Mouse (Mus musculus): ENCODE measurements around the gene Ctcf. TPM values are rescaled to one million over a fixed set of nuclear protein-coding genes. Genes with fewer than 3 reads are reported as not detected.
"Not testable (repeated sequence)": the region's sequence is repeated elsewhere in the genome, so short reads cannot be mapped to it uniquely, and the experiment has no call there.

The Ctcf gene
- 150 and 152 TPM in 2 replicates for polyA plus RNA-seq (2015; fragmentation: Nextera tagmentation; extraction: Ambion mirVana)

- Histone ChIP-seq H3K36me3 (no peaks in the 10 kb centered on the region), H3K4me3 (peak within 1 kb of the TSS; percentile 93), H3K27me3 (no peaks in the 10 kb centered on the region), H3K4me1 (peaks cover 43% of the 10 kb centered on the region), H3K9ac (replicated peaks) (peak within 1 kb of the TSS; percentile 98), H3K27ac (replicated peaks) (peak within 1 kb of the TSS; percentile 100), H3K9me3 (no peaks in the 10 kb centered on the region), H3K4me2 (replicated peaks) (peak within 1 kb of the TSS; percentile 78)
- under 1% methylated on average over 114 of the region's 126 CpGs for WGBS
- peak; percentile 92 for ATAC-seq (replicated peaks)
Observed at GRCm38 (mm10) chr8:105636018-105636962, at the start of gene Ctcf. TSS of gene Ctcf (plus strand) at chr8:105636568.

- Histone ChIP-seq H3K36me3 (no peaks in the 10 kb centered on the region), H3K4me1 (peaks cover 5% of the 10 kb centered on the region; the same call in 1 of the 2 replicates), H3K27me3 (no peaks in the 10 kb centered on the region), H3K27ac (replicated peaks) (no peak overlapping the region), H3K9me3 (no peaks in the 10 kb centered on the region), H3K4me2 (replicated peaks) (no peak overlapping the region), H3K9ac (replicated peaks) (no peak overlapping the region), H3K4me3 (no peak overlapping the region)
- WGBS, result 85% methylated on average over 2 of the region's 2 CpGs
- no peak for ATAC-seq (replicated peaks)
Observed at GRCm38 (mm10) chr8:105592431-105592830, 43.9 kb upstream of the Ctcf start.

- H3K27ac ChIP-seq (replicated peaks), result no peak overlapping the region
- H3K4me3 ChIP-seq, result no peak overlapping the region
- no peak overlapping the region for H3K9ac ChIP-seq (replicated peaks)
- ATAC-seq (replicated peaks), result no peak
- H3K9me3 ChIP-seq, result no peaks in the 10 kb centered on the region
- H3K4me1 ChIP-seq, result peaks cover 5% of the 10 kb centered on the region; the same call in 1 of the 2 replicates
- no peaks in the 10 kb centered on the region for H3K36me3 ChIP-seq
- no peak overlapping the region for H3K4me2 ChIP-seq (replicated peaks)
- H3K27me3 ChIP-seq, result no peaks in the 10 kb centered on the region
- 26% methylated on average over 15 of the region's 15 CpGs for WGBS
Observed at GRCm38 (mm10) chr8:105593859-105594258, 42.5 kb upstream of the Ctcf start.

- WGBS, result 82% methylated on average over 18 of the region's 18 CpGs
Observed at GRCm38 (mm10) chr8:105594451-105595242, 41.7 kb upstream of the Ctcf start.

GRCm38 (mm10) chr8:105596362-105597034 is 39.9 kb upstream of the Ctcf start:
- 0 out of 2 replicates have a peak, but pooled peaks have one; percentile 29 for ATAC-seq (replicated peaks)
- H3K4me2 ChIP-seq (replicated peaks), result no peak overlapping the region; the same call in 1 of the 2 replicates
- WGBS, result 2% methylated on average over 14 of the region's 14 CpGs

More at GRCm38 (mm10) chr8:105594451-105595242, 41.7 kb upstream of the Ctcf start:
- Histone ChIP-seq H3K27me3 (no peaks in the 10 kb centered on the region), H3K9ac (replicated peaks) (no peak overlapping the region), H3K9me3 (no peaks in the 10 kb centered on the region), H3K36me3 (no peaks in the 10 kb centered on the region), H3K4me1 (peaks cover 5% of the 10 kb centered on the region; the same call in 1 of the 2 replicates), H3K4me2 (replicated peaks) (no peak overlapping the region), H3K27ac (replicated peaks) (no peak overlapping the region), H3K4me3 (no peak overlapping the region)
- ATAC-seq (replicated peaks), result no peak

GRCm38 (mm10) chr8:105598777-105599176 is 37.6 kb upstream of the Ctcf start:
- Histone ChIP-seq H3K27me3 (no peaks in the 10 kb centered on the region), H3K4me1 (peaks cover 3% of the 10 kb centered on the region; the same call in 1 of the 2 replicates), H3K4me2 (replicated peaks) (no peak overlapping the region), H3K4me3 (no peak overlapping the region), H3K9me3 (no peaks in the 10 kb centered on the region), H3K27ac (replicated peaks) (no peak overlapping the region), H3K9ac (replicated peaks) (no peak overlapping the region), H3K36me3 (no peaks in the 10 kb centered on the region)
- 82% methylated on average over 6 of the region's 6 CpGs for WGBS
- no peak for ATAC-seq (replicated peaks)

More at GRCm38 (mm10) chr8:105596362-105597034, 39.9 kb upstream of the Ctcf start:
- H3K4me3 ChIP-seq, result no peak overlapping the region
- H3K27ac ChIP-seq (replicated peaks), result no peak overlapping the region
- no peak overlapping the region for H3K9ac ChIP-seq (replicated peaks)
- H3K9me3 ChIP-seq, result no peaks in the 10 kb centered on the region
- H3K27me3 ChIP-seq, result no peaks in the 10 kb centered on the region
- H3K36me3 ChIP-seq, result no peaks in the 10 kb centered on the region
- H3K4me1 ChIP-seq, result peaks cover 5% of the 10 kb centered on the region; the same call in 1 of the 2 replicates

- ATAC-seq (replicated peaks), result no peak
- H3K4me1 ChIP-seq, result peaks cover 12% of the 10 kb centered on the region
- H3K27ac ChIP-seq (replicated peaks), result no peak overlapping the region
- H3K27me3 ChIP-seq, result no peaks in the 10 kb centered on the region
- no peak overlapping the region for H3K4me2 ChIP-seq (replicated peaks)
- no peak overlapping the region for H3K9ac ChIP-seq (replicated peaks)
- H3K36me3 ChIP-seq, result no peaks in the 10 kb centered on the region
- no peak overlapping the region for H3K4me3 ChIP-seq
- no peaks in the 10 kb centered on the region for H3K9me3 ChIP-seq
- WGBS, result 73% methylated on average over 5 of the region's 5 CpGs
Observed at GRCm38 (mm10) chr8:105601301-105601700, 35.1 kb upstream of the Ctcf start.

- 65% methylated on average over 3 of the region's 3 CpGs for WGBS
- H3K4me2 ChIP-seq (replicated peaks); H3K4me3 ChIP-seq; ATAC-seq (replicated peaks); H3K27ac ChIP-seq (replicated peaks); H3K27me3 ChIP-seq; H3K36me3 ChIP-seq; H3K9ac ChIP-seq (replicated peaks); H3K9me3 ChIP-seq: not testable (repeated sequence)
- H3K4me1 ChIP-seq, result peaks cover 25% of the 10 kb centered on the region
Observed at GRCm38 (mm10) chr8:105602540-105602939, 33.8 kb upstream of the Ctcf start.

- peak; percentile 84 for ATAC-seq (replicated peaks)
Observed at GRCm38 (mm10) chr8:105604804-105605381, 31.5 kb upstream of the Ctcf start, which contains the start of gene Ripor1. TSS of gene Ripor1 (plus strand) at chr8:105605255.

GRCm38 (mm10) chr8:105605491-105606188 is 30.7 kb upstream of the Ctcf start:
- peak overlapping the region; percentile 92 for H3K27ac ChIP-seq (replicated peaks)
- H3K4me3 ChIP-seq, result peak overlapping the region; percentile 90
- H3K9ac ChIP-seq (replicated peaks), result peak overlapping the region; percentile 89
- H3K9me3 ChIP-seq, result no peaks in the 10 kb centered on the region
- peak overlapping the region; percentile 93 for H3K4me2 ChIP-seq (replicated peaks)
- WGBS, result 2% methylated on average over 34 of the region's 39 CpGs
- peak; percentile 43 for ATAC-seq (replicated peaks)
- H3K36me3 ChIP-seq, result no peaks in the 10 kb centered on the region
- no peaks in the 10 kb centered on the region for H3K27me3 ChIP-seq
- peaks cover 28% of the 10 kb centered on the region for H3K4me1 ChIP-seq

More at GRCm38 (mm10) chr8:105604804-105605381, 31.5 kb upstream of the Ctcf start, which contains the start of gene Ripor1:
- 4% methylated on average over 27 of the region's 42 CpGs for WGBS
- Histone ChIP-seq H3K27me3 (no peaks in the 10 kb centered on the region), H3K4me1 (peaks cover 28% of the 10 kb centered on the region), H3K4me3 (peak within 1 kb of the TSS; percentile 90), H3K36me3 (no peaks in the 10 kb centered on the region), H3K9ac (replicated peaks) (peak within 1 kb of the TSS; percentile 89), H3K27ac (replicated peaks) (peak within 1 kb of the TSS; percentile 92), H3K4me2 (replicated peaks) (peak within 1 kb of the TSS; percentile 93), H3K9me3 (no peaks in the 10 kb centered on the region)

Data from forebrain, embryonic 15.5 days (tissue).